Comparison of ENCODE assay signal across 9 mouse cellular contexts in genomic region chr11:70653345-70654197, GRCm38 (mm10). TPM values are rescaled to one million over a fixed set of nuclear protein-coding genes. Genes with fewer than 3 reads are reported as not detected.
A peak's percentile ranks its signal among the peaks of the same experiment; 100 is the strongest.
DNase-seq lines count a peak whose midpoint lies in the region; ATAC-seq and TF ChIP-seq lines count a peak whose summit lies in the region.
"Had no signal": no experiment of that assay in that cellular context is flagged by ENCODE, and none has a peak within 500 bp of the region (broad histone marks: within the 10 kb centered on the region; RNA-seq: fewer than 3 reads in every experiment).

No protein-coding gene starts in this region.

- peaks cover 56% of the 10 kb centered on the region for H3K79me2 ChIP-seq in macrophage (ENCODE audit: inconsistent target)

- H3K27ac ChIP-seq in ES-E14 (ENCODE audit: insufficient read depth, low read depth, low read length, poor library complexity, severe bottlenecking) (peak overlapping the region; percentile 98), macrophage (peak overlapping the region; percentile 96)
- H3K27ac ChIP-seq in embryonic fibroblast, embryonic 13.5 days (ENCODE audit: insufficient read depth, low read length): peak overlapping the region; percentile 98
- H3K27ac ChIP-seq in heart, embryonic 16.5 days (ENCODE audit: low read length): peak overlapping the region; percentile 96

- no peak for TF ChIP-seq CTCF in embryonic fibroblast, embryonic 13.5 days (IDR thresholded peaks at IDR 0.05; ENCODE audit: borderline replicate concordance, insufficient read depth, low read length)

- TF ChIP-seq POLR2A in embryonic fibroblast, embryonic 13.5 days (IDR thresholded peaks at IDR 0.05; ENCODE audit: low read depth, low read length): peak; percentile 53

- H3K27me3 ChIP-seq in heart, embryonic 16.5 days (ENCODE audit: control insufficient read depth, insufficient read depth, low read length): no peaks in the 10 kb centered on the region

- ATAC-seq in heart, embryonic 16.5 days (replicated peaks; ENCODE audit: extremely low read depth, insufficient read depth, low FRiP score): peak; percentile 19; the same call in 1 of the 2 replicates

- H3K4me3 ChIP-seq in ES-E14 (ENCODE audit: insufficient read depth in 1 of 2, low read depth in 1 of 2, low read length in 2 of 2, poor library complexity in 1 of 2, severe bottlenecking in 1 of 2) (peak overlapping the region; percentile 89 to 98), macrophage (ENCODE audit: inconsistent target) (peak overlapping the region; percentile 79)
- H3K4me3 ChIP-seq in embryonic fibroblast, embryonic 13.5 days (ENCODE audit: insufficient read depth, low read length): peak overlapping the region; percentile 86
- peak overlapping the region; percentile 74 for H3K4me3 ChIP-seq in heart, embryonic 16.5 days (ENCODE audit: low read length)

- peaks cover 8 to 21% of the 10 kb centered on the region in 2 experiments; a peak in 3 of 4 replicates for H3K4me1 ChIP-seq in ES-E14 (ENCODE audit: control insufficient read depth in 2 of 2, insufficient read depth in 2 of 2, low read length in 2 of 2, poor library complexity in 1 of 2)
- H3K4me1 ChIP-seq in embryonic fibroblast, embryonic 13.5 days (ENCODE audit: control insufficient read depth, insufficient read depth, low read length): peaks cover 17% of the 10 kb centered on the region; the same call in 1 of the 2 replicates
- peaks cover 42% of the 10 kb centered on the region for H3K4me1 ChIP-seq in heart, embryonic 16.5 days (ENCODE audit: control insufficient read depth, insufficient read depth, low read length)

- H3K36me3 ChIP-seq in ES-E14 (ENCODE audit: control insufficient read depth, insufficient read depth, low read length, poor library complexity, severe bottlenecking): peaks cover 44% of the 10 kb centered on the region
- H3K36me3 ChIP-seq in heart, embryonic 16.5 days (ENCODE audit: control insufficient read depth, insufficient read depth): peaks cover 38% of the 10 kb centered on the region
- H3K36me3 ChIP-seq in macrophage (ENCODE audit: inconsistent target): peaks cover 24% of the 10 kb centered on the region; the same call in 1 of the 2 replicates

- no peaks in the 10 kb centered on the region for H3K9me3 ChIP-seq in ES-E14 (ENCODE audit: control insufficient read depth, insufficient read depth, low read depth, low read length)
- no peaks in the 10 kb centered on the region for H3K9me3 ChIP-seq in heart, embryonic 16.5 days (replicated peaks; ENCODE audit: control insufficient read depth, low read length)

- WGBS in heart, embryonic 16.5 days: under 1% methylated on average over 63 of the region's 63 CpGs
- under 1% methylated on average over 51 of the region's 63 CpGs for WGBS in macrophage (ENCODE audit: missing documents)

- DNase-seq in ES-E14 (ENCODE audit: low read depth, low spot score): no peak
- peak; percentile 75 to 87 for DNase-seq in adrenal gland, postnatal 36 days
- DNase-seq in kidney, postnatal 36 days: peak; percentile 54 to 85
- peak; percentile 63 for DNase-seq in retina, postnatal 7 days (ENCODE audit: low read depth, low spot score)
- DNase-seq in yolk sac, embryonic 10.5 days (ENCODE audit: low spot score): peak; percentile 87

- H3K4me2 ChIP-seq in heart, embryonic 16.5 days (ENCODE audit: low read depth, low read length): peak overlapping the region; percentile 92

- in situ Hi-C loops in ES-E14 (cut with MboI; ENCODE audit: low sequenced_read_pairs in 2 of 2, unreplicated experiment in 2 of 2): no loop called here

- H3K9ac ChIP-seq in ES-E14 (ENCODE audit: insufficient read depth, low read depth, low read length, poor library complexity, severe bottlenecking): peak overlapping the region; percentile 99
- peak overlapping the region; percentile 91 for H3K9ac ChIP-seq in heart, embryonic 16.5 days (ENCODE audit: low read length)

TF ChIP-seq in ES-E14, 5 proteins besides CTCF, POLR2A, EP300 and RAD21:
- TF ChIP-seq MAFK (IDR thresholded peaks at IDR 0.05; ENCODE audit: insufficient read depth, low read depth, low read length) (no peak), ZNF384 (IDR thresholded peaks at IDR 0.05; ENCODE audit: low read depth, low read length) (no peak), CHD2 (IDR thresholded peaks at IDR 0.05; ENCODE audit: low read depth, low read length) (no peak), ZC3H11A (IDR thresholded peaks at IDR 0.05; ENCODE audit: borderline replicate concordance, low read depth, low read length) (no peak), HCFC1 (IDR thresholded peaks at IDR 0.05; ENCODE audit: borderline replicate concordance, insufficient read depth, low read length) (no peak; the same call in 1 of the 2 replicates)

RNA-seq across cellular contexts. Expression of gene Pfn1, which starts 0.9 kb away (rescaled TPM):
- total RNA-seq in ES-E14 (2012; rRNA removed): 474 and 732 TPM in 2 replicates
- 100 to 1,000 TPM; 853 to 925 TPM for total RNA-seq in adrenal gland, postnatal 36 days (2021)
- polyA plus RNA-seq in embryonic fibroblast, embryonic 13.5 days (2011; ENCODE audit: insufficient read length, low read depth, missing spikeins): 1,131 and 1,278 TPM in 2 replicates
- polyA plus RNA-seq in heart, embryonic 16.5 days (2015; fragmentation: Nextera tagmentation; extraction: Ambion mirVana): 1,225 and 1,312 TPM in 2 replicates
- 100 to 1,000 TPM; 113 to 507 (median 279) TPM for total RNA-seq in macrophage (2018; cell fraction: chromatin; rRNA removed)
- total RNA-seq in macrophage (2018; cell fraction: cytosol; rRNA removed): 1,000 to 10,000 TPM; 1,533 to 2,376 (median 1,898) TPM
- total RNA-seq in macrophage (2018; cell fraction: nucleus; rRNA removed): 1,000 to 10,000 TPM in 1 of 26 experiments, 100 to 1,000 TPM in 25; 314 to 1,343 (median 755) TPM
- polyA plus RNA-seq in macrophage (2018): 1,563 to 2,873 TPM (median 2,872 TPM) in 3 replicates

RNA-seq across cellular contexts. Expression of gene Eno3, which starts 3.4 kb away (rescaled TPM):
- total RNA-seq in ES-E14 (2012; rRNA removed): 21.1 and 31.7 TPM in 2 replicates
- 10 to 100 TPM; 21.2 to 35.5 TPM for total RNA-seq in adrenal gland, postnatal 36 days (2021)
- 15.6 and 31.0 TPM in 2 replicates for polyA plus RNA-seq in embryonic fibroblast, embryonic 13.5 days (2011; ENCODE audit: insufficient read length, low read depth, missing spikeins)
- 578 and 593 TPM in 2 replicates for polyA plus RNA-seq in heart, embryonic 16.5 days (2015; fragmentation: Nextera tagmentation; extraction: Ambion mirVana)
- total RNA-seq in macrophage (2018; cell fraction: chromatin; rRNA removed): 10 to 100 TPM in 19 of 26 experiments, 1 to 10 TPM in 7; 3.6 to 24.3 (median 14.3) TPM
- total RNA-seq in macrophage (2018; cell fraction: cytosol; rRNA removed): 1 to 10 TPM; 2.5 to 4.6 (median 3.9) TPM
- total RNA-seq in macrophage (2018; cell fraction: nucleus; rRNA removed): 10 to 100 TPM in 6 of 26 experiments, 1 to 10 TPM in 20; 3.0 to 16.2 (median 7.7) TPM
- polyA plus RNA-seq in macrophage (2018): 3.0 to 5.4 TPM (median 4.8 TPM) in 3 replicates

RNA-seq across cellular contexts. Expression of gene Slc25a11, which starts 6.3 kb away (rescaled TPM):
- 84.5 and 97.4 TPM in 2 replicates for total RNA-seq in ES-E14 (2012; rRNA removed)
- total RNA-seq in adrenal gland, postnatal 36 days (2021): 100 to 1,000 TPM; 127 to 165 TPM
- 75.9 and 81.1 TPM in 2 replicates for polyA plus RNA-seq in embryonic fibroblast, embryonic 13.5 days (2011; ENCODE audit: insufficient read length, low read depth, missing spikeins)
- 346 and 351 TPM in 2 replicates for polyA plus RNA-seq in heart, embryonic 16.5 days (2015; fragmentation: Nextera tagmentation; extraction: Ambion mirVana)
- 10 to 100 TPM; 17.7 to 93.2 (median 47.9) TPM for total RNA-seq in macrophage (2018; cell fraction: chromatin; rRNA removed)
- total RNA-seq in macrophage (2018; cell fraction: cytosol; rRNA removed): 100 to 1,000 TPM in 20 of 26 experiments, 10 to 100 TPM in 6; 79.4 to 138 (median 112) TPM
- 100 to 1,000 TPM in 1 of 26 experiments, 10 to 100 TPM in 25; 31.5 to 107 (median 56.9) TPM for total RNA-seq in macrophage (2018; cell fraction: nucleus; rRNA removed)
- 53.0 to 112 TPM (median 103 TPM) in 3 replicates for polyA plus RNA-seq in macrophage (2018)

RNA-seq across cellular contexts. Expression of gene Rnf167, which starts 6.5 kb away (rescaled TPM):
- 113 and 157 TPM in 2 replicates for total RNA-seq in ES-E14 (2012; rRNA removed)
- total RNA-seq in adrenal gland, postnatal 36 days (2021): 10 to 100 TPM; 83.6 to 83.8 TPM
- polyA plus RNA-seq in embryonic fibroblast, embryonic 13.5 days (2011; ENCODE audit: insufficient read length, low read depth, missing spikeins): 14.9 and 19.5 TPM in 2 replicates
- polyA plus RNA-seq in heart, embryonic 16.5 days (2015; fragmentation: Nextera tagmentation; extraction: Ambion mirVana): 80.3 and 80.9 TPM in 2 replicates
- total RNA-seq in macrophage (2018; cell fraction: chromatin; rRNA removed): 100 to 1,000 TPM in 1 of 26 experiments, 10 to 100 TPM in 25; 27.7 to 110 (median 48.8) TPM
- 10 to 100 TPM; 11.6 to 34.9 (median 20.6) TPM for total RNA-seq in macrophage (2018; cell fraction: cytosol; rRNA removed)
- total RNA-seq in macrophage (2018; cell fraction: nucleus; rRNA removed): 100 to 1,000 TPM in 1 of 26 experiments, 10 to 100 TPM in 25; 30.6 to 102 (median 46.4) TPM
- 11.6 to 41.2 TPM (median 23.9 TPM) in 3 replicates for polyA plus RNA-seq in macrophage (2018)

RNA-seq across cellular contexts. Expression of gene Gp1ba, which starts 14.6 kb away (rescaled TPM):
- 0.45 and 0.85 TPM in 2 replicates for total RNA-seq in ES-E14 (2012; rRNA removed)
- under 1 TPM in 1 of 2 experiments, not detected in 1; 0.13 TPM for total RNA-seq in adrenal gland, postnatal 36 days (2021)
- not detected in 2 replicates for polyA plus RNA-seq in embryonic fibroblast, embryonic 13.5 days (2011; ENCODE audit: insufficient read length, low read depth, missing spikeins)
- 0.34 and 0.38 TPM in 2 replicates for polyA plus RNA-seq in heart, embryonic 16.5 days (2015; fragmentation: Nextera tagmentation; extraction: Ambion mirVana)
- total RNA-seq in macrophage (2018; cell fraction: chromatin; rRNA removed): 1 to 10 TPM in 1 of 26 experiments, under 1 TPM in 5, not detected in 20; 0.21 to 1.0 (median 0.38) TPM
- under 1 TPM in 16 of 26 experiments, not detected in 10; 0.03 to 0.30 (median 0.12) TPM for total RNA-seq in macrophage (2018; cell fraction: cytosol; rRNA removed)
- total RNA-seq in macrophage (2018; cell fraction: nucleus; rRNA removed): under 1 TPM in 11 of 26 experiments, not detected in 15; 0.18 to 0.55 (median 0.30) TPM
- polyA plus RNA-seq in macrophage (2018): 0.09 to 2.0 TPM (median 0.28 TPM) in 3 replicates
- total RNA-seq: left cerebral cortex, postnatal 14 days had no signal

Comparison
In these comparisons a context has a peak if more than half of its experiments do, and no peak if none do; other contexts are left out.
1. RNA of gene Eno3, which starts 3.4 kb away (polyA plus RNA-seq): 578 to 593 TPM in heart, embryonic 16.5 days; 15.6 to 31.0 TPM in embryonic fibroblast, embryonic 13.5 days and 3.0 to 5.4 TPM in macrophage; every median in the first group is over 10 times any median in the second.
2. Peak in every context shown above with its lines, with median percentiles within 50 percentile points of each other: H3K27ac ChIP-seq and H3K4me3 ChIP-seq.